Mouse (Mus musculus) gastrocnemius, adult 2 months (tissue): ENCODE results near the gene Tspan9. TPM values are rescaled to one million over a fixed set of nuclear protein-coding genes. Genes with fewer than 3 reads are reported as not detected.
A peak's percentile ranks its signal among the peaks of the same experiment; 100 is the strongest.

ENCODE experiments used
- DNase-seq: peaks from one replicate; pipeline ENCODE4 v3.0.0; 2022
- H3K27ac ChIP-seq: fragments of 200-600 bp; 2 replicates; pipeline ENCODE4 v1.8.1; 2022; ENCODE audit warnings: mild to moderate bottlenecking
- H3K4me3 ChIP-seq: fragments of 200-600 bp; 2 replicates; pipeline ENCODE4 v1.8.1; 2022; ENCODE audit warnings: mild to moderate bottlenecking, moderate library complexity
- CTCF ChIP-seq: fragments of 200-600 bp; IDR thresholded peaks from 2 replicates; pipeline ENCODE4 v1.8.1; 2022; ENCODE audit warnings: antibody characterized with exemption, mild to moderate bottlenecking, moderate library complexity
- intact Hi-C: fragments of 180-260 bp; cut with DNase I; formaldehyde crosslinking; loops from one replicate; pipeline ENCODE4 v1.15.1; 2025
- total RNA-seq, 2 experiments: library from RNA; stranded (reverse); gene quantifications; 2 replicates each; pipeline ENCODE4 v1.2.3; 2021

Gene Tspan9
- total RNA-seq, 2 experiments from 2014 or later: 21.8 to 41.9 TPM

DNA sequence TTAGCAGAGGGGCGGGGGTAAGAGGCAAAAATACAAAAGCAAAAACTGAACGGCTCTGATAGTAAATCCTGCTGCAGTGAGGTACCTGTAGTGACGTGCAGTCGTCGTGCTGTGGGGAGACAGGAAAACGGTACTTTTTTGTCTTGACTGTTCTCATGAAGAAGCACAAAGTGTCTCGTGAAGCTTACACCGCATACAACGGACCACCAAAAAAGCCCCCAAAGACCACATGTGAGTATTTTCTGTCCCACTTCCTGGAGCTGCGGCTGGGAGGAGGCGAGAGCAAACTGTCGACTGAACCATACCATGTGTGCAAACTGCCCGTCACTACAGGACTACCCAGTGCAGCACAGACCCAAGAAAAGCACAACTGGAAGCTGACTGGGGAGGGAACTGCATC lies 117.8 kb downstream of the Tspan9 start:
- DNase-seq: no peak
- intact Hi-C loops: loop anchor here (5.0 kb wide), 1 partner anchor 33 kb away; no protein-coding TSS in a partner anchor
- Histone ChIP-seq H3K27ac (no peak overlapping the region), H3K4me3 (no peak overlapping the region)
- no peak for TF ChIP-seq CTCF

DNA sequence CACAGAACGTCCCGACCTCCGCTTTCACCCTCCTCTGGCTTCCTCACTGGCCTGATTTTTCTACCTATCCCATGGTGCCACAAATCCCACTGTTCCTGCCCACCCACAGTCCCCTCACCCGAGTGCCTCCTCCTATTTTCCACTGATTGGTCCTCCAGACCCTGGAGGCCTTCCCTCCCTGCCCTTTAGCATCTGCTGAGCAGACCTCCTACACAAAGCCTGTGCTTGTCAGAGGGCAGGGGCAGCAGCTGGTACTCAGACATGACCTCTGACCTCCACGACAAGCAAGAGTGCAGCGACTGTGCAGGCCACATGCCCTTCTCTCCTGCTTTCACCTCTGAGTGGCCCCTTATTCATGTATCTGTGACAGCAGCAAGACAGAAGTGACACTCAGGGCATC lies 121.2 kb downstream of the Tspan9 start:
- Histone ChIP-seq H3K4me3 (no peak overlapping the region), H3K27ac (no peak overlapping the region)
- DNase-seq: no peak
- intact Hi-C loops: no loop called here
- no peak for TF ChIP-seq CTCF

DNA sequence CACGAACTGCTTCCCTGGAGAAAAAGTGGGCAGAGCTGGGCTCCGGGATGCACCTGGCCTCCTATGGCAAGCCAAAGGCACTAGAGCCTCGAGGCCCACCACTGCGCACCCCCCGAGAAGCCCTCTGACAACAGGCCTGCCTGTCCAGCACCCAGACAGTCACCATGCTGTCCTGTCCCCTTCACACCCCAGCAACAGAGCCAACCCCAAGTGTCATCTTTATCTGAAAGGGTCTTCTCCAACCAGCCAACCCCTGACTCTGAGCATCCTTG lies 121.5 kb downstream of the Tspan9 start:
- no peak for TF ChIP-seq CTCF
- intact Hi-C loops: no loop called here
- Histone ChIP-seq H3K4me3 (no peak overlapping the region), H3K27ac (no peak overlapping the region)
- no peak for DNase-seq

DNA sequence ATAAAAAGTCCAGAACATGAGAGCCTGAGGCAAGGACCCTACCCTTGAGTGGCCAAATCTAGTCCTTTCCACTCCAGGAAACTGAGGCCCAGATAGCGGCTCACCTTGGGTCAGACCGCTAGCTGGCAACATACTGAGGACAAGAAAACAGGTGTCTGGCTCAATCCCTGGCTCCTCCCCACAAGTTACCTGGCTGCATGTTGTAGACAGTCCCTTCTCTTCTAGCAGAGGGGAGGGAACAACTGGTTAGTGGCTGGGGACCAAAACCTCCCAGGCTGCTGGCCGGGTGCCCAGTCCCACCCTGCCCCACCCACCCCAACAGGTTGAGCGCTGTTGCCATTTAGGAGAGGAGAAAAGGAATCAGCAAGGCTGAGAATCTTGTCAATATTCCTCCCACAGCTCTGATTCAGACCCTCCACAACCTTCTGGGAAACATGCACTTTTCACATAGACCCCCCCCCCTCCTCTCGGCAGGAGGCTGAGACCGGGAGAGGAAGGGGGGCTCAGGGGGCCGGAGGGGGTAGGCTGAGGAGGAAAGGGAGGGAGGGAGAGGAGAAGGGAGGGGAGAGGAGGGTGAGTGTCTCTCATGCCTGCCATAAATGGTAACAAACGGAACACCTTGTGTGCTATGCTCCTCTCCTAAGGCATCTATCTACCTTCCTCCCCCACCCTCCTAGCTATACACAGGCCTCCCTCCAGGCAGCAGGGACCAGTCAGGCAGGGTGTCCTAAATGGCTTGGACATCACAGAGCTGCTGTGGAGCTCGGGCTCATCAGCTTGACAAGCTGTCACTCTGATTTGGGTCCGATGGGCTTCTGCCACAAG lies 122.1 kb downstream of the Tspan9 start:
- Histone ChIP-seq H3K27ac (peak overlapping the region; percentile 56), H3K4me3 (no peak overlapping the region)
- intact Hi-C loops: no loop called here
- DNase-seq: no peak
- no peak for TF ChIP-seq CTCF

DNA sequence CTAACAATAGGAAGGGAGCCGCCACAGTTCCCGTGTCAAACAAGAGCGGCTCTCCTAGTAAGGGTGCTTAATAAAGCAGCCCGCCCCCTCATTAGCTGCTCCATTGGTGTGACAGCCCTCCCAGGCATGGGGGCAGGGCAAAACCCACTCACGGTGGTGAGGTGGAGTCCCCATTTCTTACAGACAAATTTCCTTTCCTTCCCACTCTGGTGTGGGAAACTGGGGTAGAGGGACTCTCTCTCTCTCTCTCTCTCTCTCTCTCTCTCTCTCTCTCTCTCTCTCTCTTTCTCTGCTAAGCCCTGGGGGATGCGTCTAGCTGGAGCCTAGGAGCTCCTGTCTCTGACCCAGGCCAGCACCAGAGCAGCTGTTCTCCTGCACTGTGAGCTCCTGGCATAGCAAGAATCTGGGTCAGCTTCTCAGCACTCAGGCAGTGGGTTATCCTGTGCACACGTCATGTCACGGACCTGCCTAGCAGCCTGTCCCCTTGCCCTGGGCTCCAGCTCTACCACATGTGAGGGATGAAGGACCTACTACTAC lies 122.8 kb downstream of the Tspan9 start:
- no peak overlapping the region for H3K4me3 ChIP-seq
- intact Hi-C loops: no loop called here
- no peak for TF ChIP-seq CTCF
- DNase-seq: peak; percentile 53
- H3K27ac ChIP-seq: peak overlapping the region; percentile 56

DNA sequence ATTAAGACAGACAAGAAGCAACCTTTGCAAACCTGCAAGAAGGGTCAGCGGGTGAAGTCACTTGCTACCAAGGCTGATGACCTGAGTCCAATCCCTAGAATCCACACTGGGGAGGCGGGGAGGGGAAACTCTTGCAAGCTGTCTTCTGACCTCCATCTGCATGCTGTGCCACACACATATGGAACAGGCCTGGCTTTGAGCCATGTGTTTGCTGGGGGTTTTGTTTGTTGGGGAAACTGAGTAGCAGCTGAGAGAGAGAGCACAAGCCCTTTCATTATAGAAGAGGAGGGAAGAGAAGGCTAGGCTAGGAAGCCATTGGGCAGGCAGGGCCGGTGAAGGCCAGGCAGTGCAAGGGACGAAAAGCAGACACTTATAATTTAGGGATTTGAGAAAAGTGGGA lies 123.3 kb downstream of the Tspan9 start:
- no peak for DNase-seq
- intact Hi-C loops: no loop called here
- TF ChIP-seq CTCF: no peak
- Histone ChIP-seq H3K27ac (no peak overlapping the region), H3K4me3 (no peak overlapping the region)

DNA sequence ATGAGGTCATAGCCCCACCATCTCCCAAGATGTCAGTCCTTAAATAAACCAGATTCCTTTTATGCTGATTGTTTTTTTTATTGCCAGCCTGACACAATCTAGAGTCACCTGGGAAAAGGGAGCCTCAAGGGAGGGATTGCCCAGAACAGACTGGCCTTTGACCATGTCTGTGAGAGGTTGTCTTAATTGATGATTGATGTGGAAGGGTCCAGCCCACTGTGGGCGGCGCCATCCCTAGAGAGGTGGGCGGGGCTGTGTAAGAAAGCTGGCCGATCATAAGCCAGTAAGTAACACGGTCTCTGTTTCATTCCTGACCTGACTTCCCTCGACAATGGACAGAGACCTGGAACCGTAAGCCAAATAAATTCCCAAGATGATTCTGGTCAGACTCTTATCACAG lies 124.3 kb downstream of the Tspan9 start:
- Histone ChIP-seq H3K27ac (no peak overlapping the region), H3K4me3 (no peak overlapping the region)
- TF ChIP-seq CTCF: no peak
- intact Hi-C loops: no loop called here
- no peak for DNase-seq

DNA sequence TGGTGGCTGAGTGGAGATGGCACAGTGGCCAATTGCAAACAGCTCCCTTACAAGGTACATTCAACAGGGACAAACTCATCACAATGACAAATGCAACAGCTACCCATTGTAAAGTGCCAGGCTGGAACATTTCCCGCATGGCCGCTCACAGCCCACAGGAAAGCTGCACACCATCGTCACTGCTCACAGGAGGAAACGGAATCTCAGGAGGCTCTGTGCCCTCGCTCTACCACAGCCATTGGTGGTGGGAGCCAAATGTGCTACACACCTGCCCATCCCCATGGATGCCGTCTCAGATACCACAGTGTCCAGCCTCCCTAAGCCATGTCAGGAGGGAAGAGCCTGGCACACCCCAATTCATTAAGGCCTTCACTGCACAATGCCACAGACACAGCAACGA lies 128.1 kb downstream of the Tspan9 start:
- DNase-seq: no peak
- no peak overlapping the region for H3K4me3 ChIP-seq
- intact Hi-C loops: no loop called here
- TF ChIP-seq CTCF: no peak
- no peak overlapping the region for H3K27ac ChIP-seq

DNA sequence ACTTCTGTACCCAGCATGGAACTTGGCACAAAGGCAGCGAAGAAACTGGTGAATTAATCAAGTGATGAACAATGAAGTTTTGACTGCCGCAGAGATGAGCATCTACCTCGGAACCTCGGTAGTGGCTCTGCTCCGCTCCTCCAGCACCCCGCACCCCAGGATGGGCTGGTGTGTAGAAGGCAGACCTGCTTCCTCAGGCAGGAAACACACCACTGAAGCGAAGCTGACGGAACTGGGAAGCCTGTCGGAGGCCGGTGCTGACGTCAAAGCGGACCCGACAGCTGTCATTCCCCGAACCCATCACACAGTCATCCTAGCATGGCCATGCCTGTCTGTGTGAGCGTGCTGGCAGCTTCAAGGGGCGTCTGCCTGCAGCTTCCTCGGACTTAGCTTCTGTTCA lies 131.6 kb downstream of the Tspan9 start:
- H3K27ac ChIP-seq: no peak overlapping the region
- no peak overlapping the region for H3K4me3 ChIP-seq
- DNase-seq: no peak
- TF ChIP-seq CTCF: no peak
- intact Hi-C loops: no loop called here

DNA sequence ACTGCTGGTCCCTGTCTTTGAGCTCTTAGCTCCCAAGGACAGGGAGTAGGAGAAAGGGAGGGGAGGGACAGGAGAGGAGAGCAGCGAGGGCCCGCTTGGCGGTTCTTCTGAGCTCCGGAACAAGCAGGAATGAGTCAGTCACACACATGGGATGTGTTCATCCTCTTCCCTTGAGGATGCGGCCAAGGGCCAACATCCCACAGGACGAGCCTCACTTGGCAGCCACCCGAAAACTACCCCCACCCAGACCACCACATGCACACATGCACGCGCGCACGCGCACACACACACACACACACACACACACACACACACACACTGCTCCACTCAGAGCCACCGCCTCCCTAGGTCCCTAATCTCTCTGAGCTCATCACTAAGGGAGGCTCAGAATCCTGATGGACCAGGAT lies 132.3 kb downstream of the Tspan9 start:
- Histone ChIP-seq H3K27ac (peak overlapping the region; percentile 16; the same call in 1 of the 2 replicates), H3K4me3 (no peak overlapping the region)
- no peak for DNase-seq
- intact Hi-C loops: no loop called here
- TF ChIP-seq CTCF: no peak

DNA sequence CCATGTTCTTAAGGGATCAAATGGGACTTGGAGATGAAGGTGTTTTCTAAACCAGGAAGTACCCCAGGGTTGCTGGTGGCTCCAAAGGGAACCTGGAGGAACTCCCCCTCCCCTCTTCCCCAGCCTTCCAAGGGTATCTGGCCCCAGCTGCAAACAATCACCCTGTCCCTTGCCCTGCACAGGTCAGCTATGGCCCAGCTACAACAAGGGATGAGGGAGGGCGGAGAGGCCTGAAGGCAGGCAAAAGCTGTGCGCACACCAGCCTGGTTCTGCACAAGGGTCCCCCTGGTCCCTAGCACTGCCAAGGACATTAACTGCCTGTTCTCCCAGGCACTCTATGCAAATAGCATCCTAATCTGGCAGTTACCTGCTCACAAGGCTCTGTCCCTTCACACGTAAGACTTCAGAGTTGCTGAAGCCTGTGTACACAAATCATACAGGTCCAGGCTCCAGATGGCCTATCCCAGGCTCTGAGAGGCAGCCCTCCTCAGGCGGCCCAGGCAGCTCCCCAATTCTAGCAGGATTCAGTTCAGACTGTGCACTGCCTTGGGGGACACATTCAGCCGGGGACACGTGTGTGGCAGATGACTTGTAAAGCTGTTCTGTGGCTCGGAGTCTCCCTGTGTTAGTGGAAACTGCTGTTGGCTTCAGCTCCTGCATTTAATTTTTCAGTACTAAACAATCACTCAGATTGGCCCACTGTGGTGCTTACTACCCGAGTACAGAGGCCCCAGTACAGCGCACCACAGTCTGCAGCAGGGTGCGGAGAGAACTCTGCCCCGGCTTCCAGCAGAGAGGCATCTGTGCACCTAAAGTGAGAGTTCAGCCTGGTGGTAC lies 133.0 kb downstream of the Tspan9 start:
- Histone ChIP-seq H3K27ac (peak overlapping the region; percentile 16; the same call in 1 of the 2 replicates), H3K4me3 (no peak overlapping the region)
- intact Hi-C loops: no loop called here
- DNase-seq: no peak
- TF ChIP-seq CTCF: no peak

DNA sequence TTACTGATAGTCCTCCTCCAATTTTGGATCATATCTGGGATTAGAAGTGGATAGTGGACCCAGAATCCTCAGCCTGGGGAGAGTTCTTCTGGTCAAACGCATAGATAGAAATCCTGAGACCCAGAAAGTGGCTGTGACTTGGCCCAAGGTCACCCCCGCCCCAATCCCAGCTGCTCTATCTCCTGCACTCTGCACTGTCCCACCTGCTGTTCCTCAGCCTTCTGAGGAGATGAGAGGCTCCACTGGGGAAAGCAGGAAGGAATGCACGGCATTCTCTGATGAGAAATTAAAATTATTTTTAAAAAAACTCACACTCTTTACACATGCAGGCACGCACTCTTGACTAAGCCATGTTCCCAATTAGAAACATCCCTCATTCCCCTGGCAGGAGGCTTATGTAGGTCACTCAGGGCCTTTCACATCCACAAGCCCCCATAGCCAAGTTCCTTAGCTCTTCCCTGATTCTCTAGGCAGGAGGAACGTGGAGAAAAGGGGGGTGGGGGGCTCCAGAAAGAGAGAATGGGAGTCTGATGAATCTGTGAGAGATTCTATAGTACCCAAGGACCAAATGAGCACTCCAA lies 135.3 kb downstream of the Tspan9 start:
- no peak for DNase-seq
- no peak overlapping the region for H3K4me3 ChIP-seq
- H3K27ac ChIP-seq: peak overlapping the region; percentile 75
- intact Hi-C loops: loop anchor here (2.0 kb wide), 1 partner anchor 17 kb away; no protein-coding TSS in a partner anchor
- TF ChIP-seq CTCF: no peak

DNA sequence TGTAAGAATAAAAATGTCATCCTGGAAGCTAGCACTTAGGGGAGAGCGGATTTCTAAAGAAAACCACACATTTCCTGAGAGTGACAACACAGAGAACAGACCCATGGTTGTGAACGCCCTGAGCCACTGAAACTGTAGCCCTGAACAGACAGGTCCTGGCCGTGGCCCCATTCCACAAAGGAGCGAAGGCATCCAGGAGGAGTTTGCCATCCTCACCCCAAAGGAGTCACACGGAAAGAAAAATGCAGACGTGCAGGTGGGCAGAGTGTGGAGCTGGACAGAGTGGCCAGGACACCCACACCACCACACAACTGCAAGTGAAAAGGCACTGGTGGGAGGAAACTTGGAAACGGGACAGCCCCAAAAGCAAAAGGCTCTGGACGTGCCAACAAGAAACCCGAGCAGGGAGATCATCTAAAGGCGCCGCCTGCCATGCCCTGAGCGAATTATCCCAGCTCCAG lies 136.1 kb downstream of the Tspan9 start:
- peak overlapping the region; percentile 75 for H3K27ac ChIP-seq
- intact Hi-C loops: loop anchor here (2.0 kb wide), 1 partner anchor 16 kb away; no protein-coding TSS in a partner anchor
- peak; percentile 85 for DNase-seq
- TF ChIP-seq CTCF: no peak
- peak overlapping the region; percentile 53 for H3K4me3 ChIP-seq
